Mouse (Mus musculus) layer of hippocampus, adult 8-10 months (tissue): ENCODE results near the gene Sapcd1. TPM values are rescaled to one million over a fixed set of nuclear protein-coding genes. Genes with fewer than 3 reads are reported as not detected.
"Not testable (repeated sequence)": the region's sequence is repeated elsewhere in the genome, so short reads cannot be mapped to it uniquely, and the experiment has no call there.

Experiments used
- DNase-seq, 2 experiments: peaks; one replicate each; pipeline ENCODE4 v3.0.0; 2022; ENCODE audit warnings: low spot score in 2 of 2
- total RNA-seq, 4 experiments: library from RNA; stranded (reverse); gene quantifications; 2 replicates each; pipeline ENCODE4 v1.2.4; 2022

Gene Sapcd1
- total RNA-seq, 4 experiments from 2014 or later, result 0.76 to 0.95 TPM; not detected in 2

DNA sequence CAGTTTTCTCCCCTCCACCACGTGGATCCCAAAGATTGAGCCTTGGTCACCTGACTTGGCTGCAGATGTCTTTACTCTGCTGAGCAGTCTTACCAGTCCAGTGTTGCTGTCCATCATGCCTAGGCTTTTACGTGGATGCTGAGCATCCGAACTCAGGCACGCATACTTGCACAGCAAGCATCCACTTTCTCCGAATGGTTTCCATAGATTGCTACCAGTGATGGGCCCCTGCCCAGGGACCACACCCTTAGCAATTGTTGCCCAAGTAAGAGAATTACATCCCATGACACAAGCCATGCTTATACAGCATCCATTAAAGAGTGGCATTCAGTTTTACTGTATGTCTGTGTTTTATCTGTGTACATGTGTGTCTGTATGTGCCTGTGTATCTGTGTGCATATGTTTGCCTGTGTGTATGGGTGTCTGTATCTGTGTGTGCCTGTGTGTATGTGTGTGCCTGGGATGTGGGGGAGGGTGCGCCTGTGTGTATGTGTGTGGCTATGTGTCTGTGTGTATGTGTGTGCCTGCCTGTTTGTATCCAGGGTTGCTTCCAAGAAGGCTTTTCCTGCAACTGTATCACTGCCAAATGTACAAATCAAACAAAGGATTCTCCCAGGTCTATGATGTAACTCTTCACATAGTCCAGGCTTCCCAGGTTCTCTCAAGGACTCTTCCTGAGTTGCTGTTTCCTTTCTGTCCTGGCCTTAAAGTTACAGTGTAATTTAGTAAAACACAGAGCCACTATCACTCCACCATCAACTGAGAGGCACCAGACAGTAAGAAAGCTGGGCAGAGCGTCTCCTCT is 28.1 kb upstream of the Sapcd1 start:
- no peak for DNase-seq

- DNase-seq, result no peak
These were observed 24.5 kb upstream of the Sapcd1 start for GRCm38 (mm10) chr17:35052271-35052798.

DNA sequence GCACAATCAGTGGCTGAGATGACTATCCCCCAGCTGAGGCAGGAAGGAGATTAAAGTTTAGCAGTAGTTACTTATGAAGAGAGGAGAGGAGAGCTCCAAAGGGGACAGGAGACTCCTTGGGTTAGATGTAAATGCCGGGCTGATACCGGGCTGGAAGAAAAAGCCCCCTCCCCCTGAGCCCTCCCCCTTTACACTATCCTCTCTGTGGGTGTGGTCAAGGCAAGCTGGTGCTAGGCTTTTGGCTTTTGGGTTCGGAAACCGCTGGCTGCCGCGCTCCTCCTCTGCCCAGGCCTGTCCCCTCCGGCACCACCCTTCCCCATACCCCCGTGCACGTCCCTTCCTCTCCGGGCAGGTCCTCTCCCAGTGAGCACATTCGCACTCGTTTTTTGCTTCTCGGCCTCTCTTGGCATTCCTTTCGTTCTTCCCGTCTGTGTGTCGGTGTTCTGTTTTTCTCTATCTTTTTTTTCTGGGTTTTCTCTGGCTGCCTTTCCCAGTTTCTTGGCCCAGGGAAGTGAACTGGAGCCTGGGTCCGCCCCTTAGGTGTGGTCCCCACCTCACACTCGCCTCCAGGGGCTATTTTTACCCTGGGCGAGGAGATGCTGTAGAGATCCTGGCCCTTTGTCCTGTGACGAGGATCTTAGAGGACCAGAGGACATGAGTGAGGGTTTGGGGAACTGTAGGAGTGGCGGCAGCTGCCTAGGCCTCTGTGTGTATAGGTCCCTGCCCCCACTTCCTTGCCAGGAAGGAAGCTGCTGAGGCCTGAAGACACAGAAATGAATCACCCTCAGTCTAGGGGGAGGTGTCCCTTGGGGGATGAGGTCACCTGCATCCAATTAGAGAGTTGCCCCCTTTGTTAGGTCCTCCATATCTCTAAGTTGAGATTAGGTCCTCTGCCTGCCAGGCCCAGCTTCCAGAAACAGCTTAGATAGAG is 23.6 kb upstream of the Sapcd1 start:
- DNase-seq, result no peak

DNA sequence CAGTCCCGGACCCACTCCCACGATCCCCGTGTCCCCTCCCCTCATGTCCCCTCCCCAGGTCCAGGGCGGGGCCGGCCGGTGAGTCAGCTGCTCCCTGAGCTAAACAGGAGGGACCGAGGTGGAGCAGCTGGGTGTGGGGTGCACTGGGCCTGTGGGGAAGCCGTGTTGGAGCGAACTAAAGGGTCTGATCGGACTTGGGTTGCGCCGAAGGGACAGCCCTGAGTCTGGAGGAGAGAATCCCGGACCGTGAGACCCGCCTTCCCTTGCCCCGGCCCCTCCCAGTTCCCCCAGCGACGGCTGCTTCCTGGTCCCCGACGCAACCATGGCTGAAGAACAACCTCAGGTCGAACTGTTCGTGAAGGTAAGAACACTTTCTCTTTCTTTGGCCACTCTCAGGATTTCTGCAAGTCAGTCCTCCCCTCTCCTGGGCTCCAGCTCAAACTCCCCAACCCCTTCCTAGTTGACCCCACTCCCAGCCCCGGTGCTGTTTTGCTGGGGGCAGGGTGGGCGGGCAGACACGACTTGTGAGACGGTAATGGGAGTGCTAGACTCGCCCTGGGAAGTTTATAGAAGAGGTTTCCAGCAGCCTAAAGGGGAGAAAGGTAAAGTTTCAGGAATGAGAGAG is 22.4 kb upstream of the Sapcd1 start:
- DNase-seq, result no peak

DNA sequence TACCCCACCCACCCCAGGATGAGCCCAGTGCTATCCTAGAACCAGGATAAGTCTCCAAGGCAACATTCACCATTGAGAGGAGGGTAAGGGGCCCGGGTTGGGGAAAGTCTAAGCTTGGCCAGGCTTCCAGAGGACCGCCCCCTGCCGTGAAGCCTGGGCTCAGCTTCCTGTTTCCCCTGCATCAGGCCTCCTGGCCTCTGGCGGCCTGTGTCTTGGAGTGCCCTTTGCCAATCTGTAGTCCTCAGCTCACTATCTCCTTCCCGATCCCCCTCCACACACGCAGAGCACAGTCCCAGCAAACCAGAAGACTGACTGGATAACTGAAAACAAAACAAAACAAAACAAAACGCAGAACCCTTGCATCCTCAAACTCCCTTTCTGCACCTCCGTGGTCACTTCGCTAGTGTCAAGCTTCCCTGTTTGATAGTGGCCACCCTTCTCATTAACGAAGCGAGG is 21.8 kb upstream of the Sapcd1 start, which contains the start of gene Clic1:
Clic1 (plus strand) TSS at position 406 of the 456 bp plus-strand sequence.
- no peak for DNase-seq

GRCm38 (mm10) chr17:35048932-35049440 is 21.2 kb upstream of the Sapcd1 start:
- DNase-seq, result no peak

GRCm38 (mm10) chr17:35048149-35048931 is 20.5 kb upstream of the Sapcd1 start:
- no peak for DNase-seq

DNA sequence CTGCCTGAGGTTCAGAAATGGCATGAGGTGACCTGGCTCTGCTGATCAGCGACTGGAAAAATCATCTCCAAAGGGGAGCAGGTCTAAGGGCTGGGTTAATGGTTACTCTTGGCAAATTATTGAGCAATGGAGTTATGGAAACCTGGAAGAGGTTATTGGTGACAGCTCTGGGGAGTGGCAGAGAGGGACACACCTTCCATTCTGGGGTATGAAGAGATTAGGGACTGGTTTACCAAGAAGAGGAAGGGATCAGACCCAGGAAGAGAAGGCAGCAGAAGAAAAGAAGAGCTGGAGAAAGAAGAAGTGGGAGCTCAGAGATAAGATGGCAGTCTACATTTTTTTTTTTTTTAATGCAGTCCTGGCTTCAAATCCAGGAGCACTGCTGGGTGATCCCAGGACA is 19.9 kb upstream of the Sapcd1 start:
- no peak for DNase-seq

DNA sequence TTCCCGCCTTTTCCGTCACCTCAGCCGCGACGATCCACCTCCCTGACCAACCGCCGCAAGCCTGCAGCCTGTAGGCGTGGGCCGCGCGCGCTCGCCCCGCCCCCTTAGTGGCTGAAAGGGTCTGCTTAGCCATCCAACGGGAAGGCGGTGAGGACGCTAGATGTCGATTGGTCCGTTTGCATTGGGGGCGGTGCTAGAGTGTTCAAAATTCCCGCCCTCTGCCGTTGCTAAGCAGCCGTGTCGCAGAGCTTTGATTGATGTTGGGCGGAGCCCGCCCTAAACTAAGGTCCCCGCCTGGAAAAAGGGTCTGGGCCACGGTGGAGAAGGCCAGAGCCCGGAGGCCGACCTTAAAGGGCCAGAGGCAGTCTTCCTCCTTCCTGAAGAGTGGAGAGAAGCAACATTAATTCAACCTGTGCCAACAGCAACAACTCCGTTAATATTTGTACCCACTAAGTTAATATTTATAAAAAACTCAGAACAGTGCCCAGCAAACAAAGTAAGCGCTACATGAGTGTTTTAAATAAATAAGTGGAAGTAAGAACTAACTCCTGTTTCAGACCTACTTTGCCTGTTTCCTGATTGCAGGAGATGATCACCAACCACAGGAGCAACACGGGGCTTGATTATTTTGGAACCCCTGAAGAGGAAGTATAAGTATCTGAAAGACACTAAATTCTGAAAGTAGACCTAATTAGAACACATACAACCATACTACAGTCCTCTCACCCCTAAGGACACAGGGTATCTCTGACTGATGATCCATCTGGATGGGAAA is 19.1 kb upstream of the Sapcd1 start, which contains the start of gene Msh5:
Msh5 (minus strand) TSS at position 65 of the 775 bp plus-strand sequence.
- peak; percentile 90 to 94 for DNase-seq

- no peak for DNase-seq
These were observed 18.2 kb upstream of the Sapcd1 start for GRCm38 (mm10) chr17:35045807-35046680.

- no peak for DNase-seq
These were observed 17.3 kb upstream of the Sapcd1 start for GRCm38 (mm10) chr17:35044904-35045806.

DNA sequence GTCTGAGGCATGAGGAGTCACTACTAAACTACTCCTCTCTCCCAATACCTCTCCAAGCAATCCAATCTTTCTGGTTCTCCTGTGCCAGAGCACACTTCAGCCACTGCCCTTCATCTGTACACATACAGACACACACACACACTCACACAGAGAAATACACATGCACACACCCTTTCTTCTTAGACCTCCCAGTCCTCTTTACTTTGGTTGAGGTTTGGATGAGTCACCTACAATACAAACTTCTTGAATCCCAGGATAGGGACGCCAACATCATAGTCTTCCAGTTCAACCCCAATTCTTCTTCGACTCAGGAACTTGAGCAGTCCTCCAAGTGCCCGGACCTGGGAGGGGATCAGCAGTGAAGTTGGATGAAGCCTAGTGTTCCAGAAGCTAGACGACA is 16.0 kb upstream of the Sapcd1 start:
- DNase-seq, result no peak

- DNase-seq, result peak; percentile 53 to 62
These were observed 11.5 kb upstream of the Sapcd1 start for GRCm38 (mm10) chr17:35039121-35039873.

- no peak for DNase-seq
These were observed 7.1 kb upstream of the Sapcd1 start for GRCm38 (mm10) chr17:35034896-35035295.

DNA sequence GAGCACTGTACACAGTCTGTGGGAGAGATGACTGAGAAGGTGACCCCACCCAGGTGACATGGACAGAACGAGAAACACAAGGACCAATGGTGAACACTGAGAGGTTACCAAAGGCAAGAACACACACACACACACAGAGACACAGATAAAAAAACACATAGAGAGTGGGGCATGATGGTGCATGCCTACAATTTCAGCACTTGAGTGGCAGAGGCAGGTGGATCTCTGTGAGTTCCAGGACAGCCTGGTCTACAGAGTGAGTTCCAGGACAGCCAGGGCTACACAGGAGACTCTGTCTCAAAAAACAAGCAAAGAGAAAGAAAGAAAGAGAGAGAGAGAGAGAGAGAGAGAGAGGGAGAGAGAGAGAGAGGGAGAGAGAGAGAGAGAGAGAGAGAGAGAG is 5.9 kb upstream of the Sapcd1 start:
- not testable (repeated sequence) for DNase-seq

DNA sequence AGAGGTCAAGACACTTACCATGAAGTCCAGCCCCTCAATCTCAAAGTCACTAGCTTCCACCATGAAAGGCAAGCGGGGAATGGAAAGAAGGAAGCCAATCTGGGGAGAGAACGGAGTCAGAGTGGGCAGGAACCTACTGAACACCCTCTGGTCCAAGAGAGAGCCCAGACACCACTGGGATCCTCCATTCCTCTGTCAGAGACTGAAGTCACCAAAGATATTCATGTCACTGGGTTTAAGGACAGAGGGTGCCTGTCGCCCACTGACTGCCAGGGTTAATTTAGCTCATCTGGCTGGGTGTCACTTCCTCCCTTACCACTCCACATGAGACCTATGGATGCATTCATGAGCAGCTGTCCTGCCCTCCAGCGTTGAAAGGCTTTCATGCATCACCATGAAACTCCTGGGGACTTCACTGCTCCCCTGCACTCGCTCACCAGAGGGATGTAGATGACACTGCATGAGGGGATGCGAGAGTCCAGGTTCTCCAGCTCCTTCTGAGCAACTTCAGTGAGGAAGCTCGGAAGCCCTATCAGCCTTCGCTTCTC is 4.6 kb upstream of the Sapcd1 start:
- no peak for DNase-seq
